Mouse (Mus musculus): ENCODE data around the gene Mbnl3.

Gene Mbnl3

DNA sequence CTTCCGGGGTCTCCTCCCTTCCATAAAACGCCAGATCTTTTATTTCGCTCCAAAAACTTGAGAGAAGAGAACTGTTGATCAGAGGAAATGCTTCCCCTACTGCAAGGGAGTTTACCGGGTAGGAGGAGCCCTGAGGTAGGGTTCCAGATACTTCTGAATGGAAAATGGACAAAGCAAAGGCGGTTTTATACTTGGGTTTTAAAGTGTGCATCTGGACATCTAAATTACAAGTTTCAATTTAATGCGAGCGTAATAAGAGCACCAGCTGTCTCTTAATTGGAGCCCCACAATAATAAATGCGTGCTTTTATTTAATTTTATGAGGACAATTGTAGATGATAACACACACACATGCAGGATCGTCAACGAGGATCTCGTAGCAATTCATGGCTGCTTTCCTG lies at the start of gene Mbnl3:
Mbnl3 (minus strand) TSS at position 101 of the 400 bp plus-strand sequence.
- no peak for DNase-seq

DNA sequence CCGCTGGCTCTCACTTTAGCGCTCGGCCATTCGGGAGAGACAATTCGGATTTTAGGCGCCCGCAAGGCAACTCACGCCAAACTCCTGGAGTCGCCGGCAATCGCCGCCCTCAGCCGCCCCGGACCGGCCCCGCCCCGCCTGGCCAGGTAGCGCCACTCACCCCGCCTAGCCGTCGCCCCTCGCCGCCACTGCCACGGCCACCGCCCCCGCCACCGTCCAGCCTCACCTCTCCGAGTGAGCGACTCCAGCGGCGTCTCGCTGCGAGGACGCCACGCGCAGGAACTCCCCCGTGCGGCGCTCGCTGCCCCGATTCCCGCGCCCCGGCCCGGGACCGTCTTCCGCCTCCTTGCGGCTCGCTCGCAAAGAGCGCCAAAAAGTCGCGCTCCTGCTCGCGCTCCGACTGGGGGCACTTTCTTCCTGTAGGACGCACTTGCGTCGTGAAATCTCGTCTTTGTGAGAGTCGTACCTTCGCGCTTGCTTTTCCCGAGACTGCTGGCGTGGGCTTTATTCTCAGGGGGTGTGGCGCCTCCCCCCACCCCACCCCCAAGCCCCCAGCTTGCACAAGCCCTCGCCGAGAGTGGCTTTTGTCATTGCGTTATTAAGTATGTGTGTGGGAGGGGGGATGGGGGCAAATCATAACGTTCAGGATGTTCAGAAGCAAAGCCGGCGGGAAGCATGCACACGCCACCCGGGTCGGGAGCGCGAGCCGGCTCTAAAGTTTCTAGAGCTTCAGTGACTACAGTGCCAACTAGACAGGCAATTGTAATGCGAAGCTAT lies 596 bp downstream of the Mbnl3 start:
- peak; percentile 71 to 77 for DNase-seq

DNA sequence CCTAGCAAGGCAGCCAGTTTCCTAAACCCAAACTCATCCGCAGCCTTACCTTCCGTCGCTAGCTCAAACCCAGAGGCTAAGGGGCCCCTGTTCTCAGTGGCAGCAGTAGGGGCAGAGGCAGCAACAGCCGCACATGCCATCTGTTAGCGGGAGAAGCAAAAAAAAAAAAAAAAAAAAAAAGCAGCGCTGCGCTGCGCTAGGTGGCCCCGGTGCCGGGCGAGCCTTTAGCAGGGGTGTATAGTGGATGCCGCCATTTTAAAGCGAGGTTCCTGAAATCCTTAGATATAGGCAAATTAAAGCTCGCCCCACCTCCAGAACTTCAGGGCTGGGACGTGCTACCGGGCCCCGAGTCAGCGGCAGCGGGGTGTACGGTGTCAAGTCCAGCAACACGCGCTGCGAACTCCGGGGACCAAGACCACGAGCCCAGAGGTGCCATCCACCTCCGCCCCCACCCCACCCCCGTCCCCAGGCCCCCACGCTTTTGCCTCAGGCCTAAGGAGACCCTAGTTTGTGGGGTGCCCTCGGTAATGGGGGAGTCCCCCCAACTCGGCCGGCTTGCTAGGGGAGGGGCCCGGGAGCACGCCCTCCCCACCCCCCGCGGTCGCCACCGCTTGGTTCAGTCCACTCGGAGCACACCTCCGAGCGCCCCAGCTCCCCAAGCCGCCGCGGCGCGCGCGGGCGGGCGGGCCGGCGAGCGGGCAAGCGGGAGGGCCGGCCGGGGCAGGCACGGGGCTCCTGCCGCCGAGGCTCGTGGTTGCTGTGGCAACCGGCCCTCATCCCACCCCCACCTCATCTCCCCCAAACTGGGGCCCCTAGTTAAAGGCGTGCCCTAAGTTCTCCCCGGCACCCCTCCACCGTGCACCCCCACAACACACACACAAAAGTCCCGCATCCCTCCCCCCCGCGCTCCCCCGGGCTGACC lies 1.4 kb downstream of the Mbnl3 start:
- peak; percentile 76 to 83 for DNase-seq

DNA sequence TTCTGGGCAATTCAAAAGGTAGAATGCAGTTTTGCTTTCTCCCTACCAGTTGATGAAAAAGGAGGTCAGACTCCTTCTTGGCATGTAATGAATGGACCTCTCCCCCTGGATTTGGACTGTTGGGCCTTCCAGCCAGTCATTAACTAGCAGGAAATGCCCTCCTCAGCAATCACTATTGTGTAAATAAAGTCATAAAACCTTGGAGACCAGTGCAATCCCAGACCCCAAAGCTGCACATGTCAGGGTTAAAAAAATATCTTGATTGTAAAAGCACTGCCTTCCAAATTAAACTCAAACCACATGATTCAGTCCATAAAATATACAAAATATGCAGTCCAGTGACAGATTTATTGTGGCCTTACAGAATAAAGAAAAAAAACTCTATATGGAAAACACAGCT lies 9.3 kb downstream of the Mbnl3 start:
- DNase-seq: no peak

DNA sequence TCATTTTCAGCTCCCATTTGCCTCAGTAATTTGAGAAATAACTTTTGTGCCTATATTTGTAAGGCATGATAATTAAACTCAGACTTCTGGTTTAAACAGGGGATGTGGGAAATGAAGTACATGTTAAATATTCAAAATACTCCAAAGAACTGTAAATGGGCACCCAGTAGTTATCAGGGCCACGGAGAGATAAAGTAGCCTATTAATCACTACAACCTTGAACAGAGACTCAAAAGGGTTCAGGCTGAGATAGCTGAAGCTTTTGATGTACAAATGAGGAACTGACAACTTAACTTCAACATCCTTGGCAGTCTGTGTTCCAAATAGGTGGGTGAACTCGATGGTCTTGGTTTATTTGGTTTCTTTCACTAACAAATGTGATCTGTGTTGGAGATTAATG lies 34.4 kb downstream of the Mbnl3 start:
- no peak for DNase-seq

DNA sequence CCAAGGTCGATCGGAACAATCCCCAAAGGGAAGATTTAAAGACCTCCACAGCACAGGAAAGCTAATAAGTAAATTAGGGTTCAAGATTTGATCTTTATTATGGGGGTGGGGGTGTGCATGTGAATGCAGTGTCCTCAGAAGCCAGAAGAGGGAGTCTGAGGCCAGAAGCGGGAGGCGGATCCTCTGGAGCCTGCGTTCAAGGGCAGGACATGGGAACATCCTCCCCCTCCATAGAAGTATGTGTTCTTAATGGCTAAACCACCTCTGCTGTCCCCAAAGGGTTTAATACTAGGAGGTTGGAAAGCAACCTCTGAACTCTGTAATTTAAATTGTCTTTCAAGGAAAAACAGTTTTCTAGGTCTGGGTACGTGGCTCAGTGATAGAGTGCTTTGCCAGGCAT lies 34.9 kb downstream of the Mbnl3 start:
- peak; percentile 6 to 7 for DNase-seq

DNA sequence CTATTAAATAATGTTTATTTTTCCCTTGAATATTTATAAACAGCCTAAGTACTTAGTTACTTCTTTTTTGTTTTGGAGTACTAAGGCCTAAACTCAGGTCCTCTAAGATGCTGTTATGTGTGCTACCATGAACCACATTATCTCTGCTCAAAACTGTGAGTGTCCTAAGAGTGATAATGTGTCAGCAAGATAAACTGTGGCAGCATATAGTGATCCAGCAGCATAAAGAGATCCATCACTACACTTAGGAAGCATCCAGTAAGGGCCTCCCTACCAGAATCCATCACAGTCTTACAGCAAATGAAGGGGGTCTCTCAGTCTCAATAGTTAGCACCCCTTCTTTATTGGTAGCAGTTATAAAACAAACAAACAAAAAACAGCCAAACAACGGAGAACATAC lies 35.9 kb downstream of the Mbnl3 start:
- no peak for DNase-seq

DNA sequence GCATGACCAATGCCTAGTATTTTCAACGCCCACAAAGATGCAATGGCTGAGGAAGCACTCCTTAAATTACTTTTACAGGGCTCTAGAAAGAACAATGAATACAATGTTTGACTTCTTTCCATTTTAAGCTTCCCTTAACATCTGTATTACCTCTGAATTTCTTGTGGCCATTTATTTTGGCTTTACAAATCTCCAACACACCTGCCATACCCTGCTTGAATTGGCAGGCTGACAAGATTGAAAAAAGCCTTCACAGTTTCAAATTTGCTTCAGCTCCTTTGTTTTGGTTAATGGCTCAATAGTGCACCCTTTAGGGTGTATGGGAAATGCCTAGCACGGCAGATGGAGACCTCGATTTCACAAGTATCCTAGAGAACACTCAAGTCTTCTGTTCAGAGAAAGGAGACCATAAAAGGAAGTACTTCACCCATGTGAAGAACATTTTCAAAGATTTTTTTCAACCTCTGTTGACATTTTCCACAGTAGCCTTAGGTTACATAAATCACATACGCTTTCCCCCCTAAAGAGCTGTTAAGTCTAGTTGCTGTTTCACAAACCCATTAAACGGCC lies 36.8 kb downstream of the Mbnl3 start:
- no peak for DNase-seq

DNA sequence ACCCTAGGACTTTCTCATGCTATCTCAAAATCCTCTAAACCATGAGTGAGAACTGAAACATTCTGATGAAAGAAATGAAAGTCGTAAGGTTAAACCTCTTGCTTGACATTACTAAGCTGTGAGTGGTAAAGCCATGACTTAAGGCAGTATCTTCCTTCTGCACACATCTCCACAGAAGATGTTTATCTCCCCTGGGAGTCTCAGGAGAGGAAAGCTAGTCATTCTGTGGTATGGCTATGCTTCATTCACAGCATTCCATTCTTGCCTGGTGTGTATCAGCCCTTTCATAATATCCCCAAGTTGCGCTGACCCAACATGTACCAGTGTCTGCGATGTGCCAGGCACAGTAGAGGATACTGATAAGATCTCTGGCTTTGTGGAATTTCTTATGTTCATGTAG lies 38.4 kb downstream of the Mbnl3 start:
- no peak for DNase-seq

DNA sequence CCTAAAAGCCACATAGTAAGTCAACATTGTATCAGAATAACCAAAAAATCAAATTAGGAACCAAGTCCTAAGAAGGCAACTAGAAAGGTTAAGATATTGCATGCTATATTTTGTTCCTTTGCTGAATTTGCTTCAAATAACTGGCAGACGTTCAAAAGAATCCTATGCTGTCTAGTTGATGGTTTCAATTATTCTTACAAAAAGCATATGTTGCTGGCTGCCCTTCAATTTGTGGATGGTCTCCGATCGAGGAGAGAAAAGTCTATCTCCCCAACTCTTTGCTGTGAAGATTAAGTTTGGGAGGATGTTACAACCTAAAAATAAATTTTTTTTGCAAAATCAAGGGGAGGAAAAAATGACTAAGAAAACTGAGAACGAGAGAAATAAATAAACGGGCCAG lies 41.6 kb downstream of the Mbnl3 start:
- no peak for DNase-seq

DNA sequence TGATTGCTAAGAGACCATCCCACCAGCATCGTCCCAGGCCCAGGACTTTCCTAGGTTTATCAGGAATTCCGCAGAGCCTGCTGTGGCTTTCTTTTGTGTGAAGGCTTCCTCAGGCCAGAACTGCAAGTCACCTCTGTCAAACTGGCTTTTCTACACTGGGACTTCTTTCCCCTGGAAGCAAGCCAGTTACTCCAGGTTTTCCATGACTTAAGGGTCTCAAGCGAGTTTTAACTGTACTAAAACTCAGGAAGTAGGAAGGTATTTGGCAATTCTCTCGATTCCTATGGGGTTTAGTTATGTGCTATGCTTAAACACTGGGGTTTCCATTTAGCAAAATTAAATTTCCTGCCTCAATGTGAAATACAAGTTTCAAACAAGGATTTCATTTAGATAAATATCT lies 57.9 kb downstream of the Mbnl3 start:
- no peak for DNase-seq

DNA sequence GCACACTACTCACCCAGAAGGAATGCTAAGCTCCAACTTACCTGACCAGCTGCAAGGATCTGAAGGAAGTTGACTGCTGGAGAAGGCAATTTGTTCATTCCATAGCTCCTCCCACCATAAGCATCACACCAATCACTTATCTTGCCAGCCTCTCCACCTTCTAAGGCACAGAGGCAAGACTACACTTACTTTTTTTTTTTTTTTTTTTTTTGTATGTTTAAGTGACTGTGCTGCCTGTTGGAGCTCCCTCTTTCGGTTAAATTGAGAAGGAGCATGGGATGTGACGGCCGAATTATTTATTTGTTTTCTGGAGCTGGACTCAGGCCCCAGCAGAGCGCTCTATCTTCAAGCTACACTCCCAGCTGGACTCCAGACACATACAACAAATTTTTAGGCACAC lies 60.0 kb downstream of the Mbnl3 start:
- no peak for DNase-seq

DNA sequence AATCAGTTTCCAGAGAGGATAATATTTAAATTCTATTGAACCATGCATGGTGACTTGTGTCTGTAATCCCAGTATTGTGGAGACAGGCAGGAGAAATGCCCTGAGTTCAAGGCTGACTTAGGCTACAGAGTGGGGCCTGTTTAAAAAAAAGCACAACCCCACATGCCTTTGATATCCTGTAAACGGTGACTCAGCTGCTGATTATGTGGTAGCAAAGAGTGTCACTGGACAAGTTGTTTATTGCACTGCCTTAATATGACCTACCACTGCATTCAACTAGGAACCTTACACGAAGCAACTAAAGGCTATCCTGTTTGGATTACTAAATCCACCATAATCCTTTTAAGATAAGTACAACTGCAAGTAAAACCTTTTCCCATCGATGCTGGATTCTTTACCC lies 66.3 kb downstream of the Mbnl3 start:
- no peak for DNase-seq

DNA sequence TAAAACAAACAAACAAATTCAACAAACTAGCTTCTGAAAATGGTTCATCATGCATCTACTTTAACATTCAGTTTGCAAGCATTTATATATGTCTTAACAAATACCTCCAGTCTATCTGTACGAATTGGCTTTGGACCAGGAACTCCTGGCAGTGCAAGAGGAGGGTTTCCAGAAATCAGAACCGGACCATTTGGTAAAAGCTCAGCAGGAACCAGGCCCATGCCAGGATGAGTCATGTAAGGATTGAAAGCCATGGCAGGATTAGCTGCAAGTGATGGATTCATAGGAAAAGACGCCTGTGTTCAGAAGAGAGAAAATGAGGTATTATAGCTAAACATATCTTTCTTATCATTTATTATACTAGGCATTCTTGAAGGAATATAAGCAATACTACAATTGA lies 75.0 kb downstream of the Mbnl3 start:
- DNase-seq: no peak

DNA sequence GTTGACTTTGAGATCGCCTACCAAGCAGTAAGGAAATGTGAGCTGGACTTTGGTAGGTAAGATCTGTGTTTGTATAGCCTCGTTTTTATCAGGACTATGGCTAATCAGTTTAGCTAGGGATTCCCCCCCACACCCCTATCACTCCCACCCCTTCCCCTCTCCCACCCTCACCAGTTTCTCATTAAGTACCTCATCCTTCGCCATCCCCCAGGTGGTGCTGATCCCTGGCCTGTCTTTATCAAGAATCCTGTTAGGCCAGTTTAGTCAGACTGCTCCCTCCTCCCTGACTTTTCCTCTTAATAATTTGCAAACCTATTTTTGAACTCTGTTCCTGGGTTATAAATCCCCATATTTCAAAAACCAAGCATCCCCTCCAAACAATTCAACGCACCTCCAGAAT lies 103.6 kb downstream of the Mbnl3 start:
- DNase-seq: no peak

DNA sequence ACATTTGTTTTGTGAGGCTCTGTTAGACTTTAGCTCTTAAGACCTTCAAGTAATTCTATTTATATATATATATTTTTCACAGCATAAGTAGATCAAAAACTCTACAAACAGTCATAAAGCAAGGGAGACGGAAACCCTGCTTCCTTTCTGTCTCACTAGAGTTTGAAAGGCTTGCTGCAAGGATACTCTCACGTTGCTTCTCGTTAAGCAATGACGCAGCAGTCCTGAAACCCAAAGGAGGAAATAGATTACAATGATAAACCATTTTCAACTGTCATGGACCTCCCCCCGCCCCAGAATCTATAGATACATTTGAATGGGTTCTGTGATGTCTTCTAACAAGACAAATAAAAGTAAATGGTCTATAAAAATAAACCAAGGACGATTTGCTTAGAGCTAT lies 121.4 kb downstream of the Mbnl3 start:
- no peak for DNase-seq

DNA sequence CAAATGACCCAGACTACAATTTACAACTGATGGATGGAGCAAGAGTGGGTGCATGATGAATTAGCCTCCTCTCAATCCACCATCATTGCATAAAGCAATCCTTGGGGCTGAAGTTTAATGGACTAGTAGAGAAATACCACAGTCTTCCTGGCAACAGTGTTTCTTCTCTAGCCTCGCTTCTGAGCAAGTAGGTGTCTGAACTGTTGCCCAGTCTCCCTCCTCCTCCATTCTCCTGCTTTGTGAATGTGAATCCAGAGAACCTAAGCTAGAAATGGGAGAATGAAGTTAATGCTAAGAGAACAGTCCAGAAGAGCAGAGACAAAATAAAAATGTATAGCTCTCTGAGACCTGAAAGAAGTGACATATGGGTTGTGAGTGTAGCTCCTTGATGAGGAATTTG lies 122.1 kb downstream of the Mbnl3 start:
- DNase-seq: no peak

DNA sequence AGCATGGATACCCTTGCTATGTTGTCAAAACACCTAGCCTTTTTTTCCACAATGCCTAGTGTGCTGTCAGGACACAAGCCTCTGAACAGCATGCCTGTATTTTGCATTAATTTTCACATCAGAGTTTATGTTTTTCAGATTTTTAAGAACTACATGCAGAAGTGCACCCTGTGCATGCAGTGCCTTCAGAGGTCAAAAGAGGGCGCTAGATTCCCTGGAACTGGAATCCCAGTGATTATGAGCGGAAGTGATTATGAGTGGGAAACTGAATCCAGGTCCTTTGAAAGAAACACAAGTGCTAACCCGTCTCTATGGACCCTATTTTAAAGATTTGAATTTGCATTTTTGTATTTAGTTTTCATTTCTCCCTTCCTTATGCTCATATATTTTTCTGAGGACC lies 129.6 kb downstream of the Mbnl3 start:
- peak; percentile 24 for DNase-seq

Data from thymus, postnatal 36 days (tissue).